Mouse (Mus musculus): ENCODE data around the gene Gm43951.

The Gm43951 gene

DNA sequence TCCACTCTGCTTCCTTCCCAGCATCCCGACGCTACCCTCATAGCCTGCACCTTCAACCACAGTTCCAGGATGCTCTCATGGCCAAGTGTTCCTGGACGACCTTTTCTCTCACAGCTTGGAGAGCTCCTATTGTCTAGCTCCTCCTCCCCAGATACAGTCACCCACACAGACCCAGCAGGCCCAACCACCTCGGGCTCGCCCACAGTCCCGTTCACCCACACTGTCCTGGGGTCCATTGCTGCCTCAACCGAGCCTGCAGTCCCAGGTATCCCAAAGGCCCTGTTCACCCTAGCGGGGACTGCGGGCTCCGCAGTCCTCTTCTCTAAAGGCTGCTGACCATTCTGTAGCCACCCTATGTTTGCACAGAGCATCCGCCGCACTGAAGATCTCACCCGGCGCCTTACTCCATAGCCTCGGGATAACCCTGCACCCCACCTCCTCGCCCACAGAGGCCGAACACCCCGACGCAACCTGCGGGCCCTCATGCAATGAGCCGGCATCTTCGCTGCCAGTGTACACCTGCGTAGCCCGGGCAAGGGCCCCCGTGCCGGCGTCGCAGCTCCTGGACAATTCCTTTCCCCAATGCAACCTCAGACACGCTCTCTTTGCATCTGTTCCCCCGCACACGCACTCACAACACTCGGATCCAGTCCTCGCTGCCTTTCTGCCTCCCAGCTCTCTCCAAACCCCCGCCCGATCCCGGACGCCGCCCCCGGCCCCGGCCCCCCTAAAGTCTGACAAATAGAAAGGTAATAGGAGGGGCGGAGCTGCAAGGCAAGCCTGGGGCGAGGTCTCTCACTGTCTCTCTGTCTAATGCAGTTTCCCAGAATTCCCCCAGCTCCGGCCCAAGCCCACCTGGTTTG is at the start of gene Gm43951:
Gene Gm43951 (minus strand): TSS at position 500 of the 863 bp plus-strand sequence.
- DNase-seq (ENCODE audit: low read depth): no peak

DNA sequence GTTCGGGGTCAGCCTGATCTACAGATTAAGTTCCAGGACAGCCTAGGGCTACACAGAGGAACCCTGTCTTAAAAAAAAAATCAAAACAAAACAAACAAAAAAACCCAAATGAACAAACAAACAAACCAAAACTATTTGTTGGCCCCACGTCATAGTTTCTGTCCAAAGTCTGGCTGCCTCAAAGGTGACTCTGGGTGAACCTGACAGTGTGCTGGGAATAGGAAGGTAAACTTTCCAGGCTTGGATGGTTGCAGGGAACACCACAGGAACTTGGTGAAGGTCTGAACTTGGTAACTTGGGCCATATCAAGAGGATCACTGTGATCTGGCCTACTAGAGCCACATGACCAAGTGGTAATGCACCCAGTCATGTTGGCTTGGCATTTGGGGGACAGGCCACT is 49.8 kb upstream of the Gm43951 start:
- no peak for DNase-seq (ENCODE audit: low read depth)

DNA sequence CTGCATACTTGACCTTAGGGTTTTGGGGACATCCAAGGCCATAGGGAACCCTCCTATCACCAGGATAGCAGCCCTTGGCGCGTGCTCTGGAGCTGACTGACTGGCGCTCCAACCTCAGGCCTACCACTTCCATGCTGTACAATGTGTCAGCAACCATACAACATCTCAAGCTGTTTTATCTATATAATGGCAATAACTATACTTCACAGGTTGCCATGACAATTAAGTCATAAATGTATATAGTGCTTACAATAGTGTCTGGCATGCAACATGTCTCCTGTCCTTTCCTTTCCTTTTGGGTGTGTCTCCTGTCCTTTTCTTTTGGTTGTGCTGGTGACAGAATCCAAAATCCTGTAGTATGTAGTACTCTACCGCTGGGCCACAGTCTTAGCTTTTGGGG is 49.0 kb upstream of the Gm43951 start:
- no peak for DNase-seq (ENCODE audit: low read depth)

DNA sequence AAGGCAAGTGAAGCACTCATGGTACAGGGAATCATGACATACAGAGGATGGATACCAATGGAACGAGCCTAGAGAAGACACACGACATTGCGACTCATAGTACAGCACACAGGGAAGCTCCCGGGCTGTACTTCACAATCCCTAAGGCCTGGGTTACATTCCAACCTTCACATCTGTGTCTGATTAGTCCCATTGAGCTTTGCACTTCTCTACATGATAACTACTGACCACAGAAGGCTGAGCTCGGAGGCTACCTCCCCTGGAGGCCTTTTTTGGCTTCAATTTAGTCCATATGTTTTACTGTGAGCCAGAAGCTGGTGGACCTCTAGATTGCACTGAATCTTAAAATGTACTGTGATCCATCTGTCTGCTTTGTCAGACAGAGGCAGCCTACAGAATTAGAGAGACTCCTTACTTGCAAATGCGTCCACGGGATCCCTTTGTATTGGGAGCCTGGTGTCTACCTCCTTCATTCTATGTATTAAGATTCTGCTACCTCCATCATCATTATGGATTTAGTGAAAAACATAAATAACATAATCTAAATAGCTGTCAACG is 38.6 kb upstream of the Gm43951 start:
- DNase-seq (ENCODE audit: low read depth): no peak

DNA sequence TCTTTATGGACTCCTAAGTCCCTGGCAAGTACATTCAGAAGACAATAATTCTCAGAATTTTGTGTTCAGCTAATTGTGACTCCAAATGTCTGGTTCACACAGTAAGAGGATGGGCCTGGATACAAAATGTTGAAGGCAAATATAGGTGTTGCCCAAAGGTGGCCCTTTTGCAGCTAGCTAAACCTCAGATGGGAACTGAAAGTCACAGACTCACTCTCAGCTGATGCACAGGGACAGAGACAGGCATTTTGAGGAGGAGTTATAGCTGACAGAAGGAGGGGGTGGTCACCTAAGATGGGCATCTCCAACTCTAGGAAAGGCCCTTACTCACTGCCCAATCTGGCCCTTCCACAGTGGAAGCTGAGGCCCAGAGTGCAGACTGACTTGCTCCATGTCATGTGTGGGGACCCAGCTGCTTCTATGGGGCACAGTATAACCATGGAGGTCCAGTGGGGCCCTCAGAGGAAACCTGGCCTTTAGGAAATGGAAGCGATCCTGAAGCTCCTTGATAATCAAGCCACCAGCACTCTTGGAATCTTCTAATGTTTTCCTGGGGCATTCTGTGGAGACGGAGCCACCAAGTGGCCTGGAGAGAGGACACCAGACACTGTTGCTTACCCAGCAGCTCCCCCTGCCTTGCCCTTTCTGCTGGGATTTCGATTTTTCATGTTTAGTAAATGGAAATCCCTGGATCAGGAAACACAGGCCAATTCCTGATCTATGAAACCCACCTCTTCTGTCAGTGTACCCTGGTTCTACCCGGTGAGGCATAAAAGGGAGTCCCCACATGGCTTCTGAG is 33.6 kb upstream of the Gm43951 start:
- DNase-seq (ENCODE audit: low read depth): no peak

DNA sequence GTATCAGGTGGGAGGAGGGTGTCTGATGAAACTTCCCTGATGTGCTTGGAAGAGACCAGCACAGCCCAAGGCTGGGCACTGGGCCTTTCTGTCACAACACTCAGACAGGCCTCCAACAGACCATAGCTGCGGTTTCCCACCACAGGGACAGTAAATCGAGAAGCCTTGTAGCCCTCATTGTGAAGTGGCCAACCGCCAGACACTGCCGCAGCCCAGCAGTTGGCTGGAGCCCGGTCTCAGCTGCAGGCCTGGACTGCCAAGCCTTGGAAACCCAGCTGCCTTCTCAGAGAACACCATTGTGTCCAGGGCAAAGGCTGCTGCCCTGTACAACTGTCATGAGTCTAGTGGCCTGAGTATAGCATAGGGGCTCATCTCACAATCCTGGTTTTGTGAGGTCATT is 27.4 kb upstream of the Gm43951 start:
- no peak for DNase-seq (ENCODE audit: low read depth)

DNA sequence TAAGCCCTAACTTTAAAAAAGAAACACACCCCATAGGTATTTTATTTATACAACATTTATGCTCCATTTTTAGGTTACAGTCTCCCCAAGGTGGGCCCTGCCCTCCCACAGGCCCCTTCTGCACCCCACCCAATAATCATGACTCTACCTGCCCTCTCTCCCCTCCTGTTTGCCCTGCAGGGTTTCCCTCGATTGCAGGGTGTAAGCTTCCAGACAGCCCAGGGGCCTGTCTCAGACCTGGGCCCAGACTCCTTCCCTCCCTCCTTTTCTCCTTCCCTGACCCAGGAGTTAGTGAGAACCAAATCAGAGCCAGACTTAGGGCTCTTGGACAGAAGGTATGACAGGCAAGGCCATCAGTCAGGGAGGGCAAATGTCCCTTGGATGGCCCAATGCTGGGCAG is 26.4 kb upstream of the Gm43951 start:
- DNase-seq (ENCODE audit: low read depth): no peak

DNA sequence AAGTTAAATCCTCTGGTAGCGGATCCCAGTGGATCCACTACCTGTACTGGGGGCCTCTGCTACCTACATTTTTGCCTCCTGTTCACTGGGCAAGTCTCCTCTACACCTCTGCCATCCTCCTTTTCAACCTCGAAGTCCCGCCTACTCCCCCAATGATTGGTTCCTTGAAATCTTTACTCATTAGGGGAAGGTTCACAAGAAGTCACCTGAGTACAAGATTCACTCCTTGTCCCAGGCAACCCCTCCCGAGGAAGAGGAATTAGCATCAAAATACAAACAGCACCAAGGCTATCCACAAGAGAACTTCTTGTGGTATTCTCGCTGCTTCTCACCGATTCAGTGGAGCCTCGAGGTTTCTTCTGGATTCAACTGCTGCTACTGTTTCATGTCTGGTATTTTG is 25.4 kb upstream of the Gm43951 start:
- DNase-seq (ENCODE audit: low read depth): no peak

DNA sequence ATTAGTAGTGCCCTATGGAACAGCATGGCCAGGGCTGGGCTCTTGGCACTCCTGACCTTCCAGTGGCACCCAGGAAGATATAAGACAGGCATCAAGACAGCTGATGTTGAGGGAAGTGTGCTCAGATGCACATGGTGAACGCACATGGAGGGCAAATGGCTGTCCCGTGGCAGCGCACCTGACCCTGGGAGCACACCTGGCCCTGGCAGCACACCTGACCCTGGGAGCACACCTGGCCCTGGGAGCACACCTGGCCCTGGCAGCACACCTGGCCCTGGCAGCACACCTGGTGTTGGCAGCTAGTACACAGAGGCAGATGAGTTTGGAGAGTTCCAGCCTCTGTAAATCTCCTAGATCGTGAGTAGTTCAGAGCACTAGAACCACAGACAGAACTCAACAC is 21.9 kb upstream of the Gm43951 start:
- DNase-seq (ENCODE audit: low read depth): no peak

DNA sequence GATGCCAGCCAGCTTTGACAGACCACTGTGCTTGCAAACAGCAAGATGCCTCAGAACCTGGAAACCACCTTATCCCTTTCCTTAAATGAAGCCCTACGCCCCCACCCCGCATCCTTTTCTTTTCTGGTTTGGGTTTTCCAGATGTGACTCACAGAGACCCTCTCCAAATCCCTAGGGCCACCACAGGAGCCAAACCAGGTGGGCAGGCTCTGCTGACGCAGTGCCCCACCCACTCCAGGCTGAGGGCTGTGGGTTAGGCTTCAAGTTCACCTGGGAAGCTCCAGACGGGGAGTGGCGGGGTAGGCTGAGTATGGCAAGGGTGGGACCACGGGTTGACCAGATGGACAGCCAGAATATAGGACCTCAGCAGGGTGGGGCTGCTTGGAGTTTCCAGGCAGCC is 20.3 kb upstream of the Gm43951 start:
- no peak for DNase-seq (ENCODE audit: low read depth)

DNA sequence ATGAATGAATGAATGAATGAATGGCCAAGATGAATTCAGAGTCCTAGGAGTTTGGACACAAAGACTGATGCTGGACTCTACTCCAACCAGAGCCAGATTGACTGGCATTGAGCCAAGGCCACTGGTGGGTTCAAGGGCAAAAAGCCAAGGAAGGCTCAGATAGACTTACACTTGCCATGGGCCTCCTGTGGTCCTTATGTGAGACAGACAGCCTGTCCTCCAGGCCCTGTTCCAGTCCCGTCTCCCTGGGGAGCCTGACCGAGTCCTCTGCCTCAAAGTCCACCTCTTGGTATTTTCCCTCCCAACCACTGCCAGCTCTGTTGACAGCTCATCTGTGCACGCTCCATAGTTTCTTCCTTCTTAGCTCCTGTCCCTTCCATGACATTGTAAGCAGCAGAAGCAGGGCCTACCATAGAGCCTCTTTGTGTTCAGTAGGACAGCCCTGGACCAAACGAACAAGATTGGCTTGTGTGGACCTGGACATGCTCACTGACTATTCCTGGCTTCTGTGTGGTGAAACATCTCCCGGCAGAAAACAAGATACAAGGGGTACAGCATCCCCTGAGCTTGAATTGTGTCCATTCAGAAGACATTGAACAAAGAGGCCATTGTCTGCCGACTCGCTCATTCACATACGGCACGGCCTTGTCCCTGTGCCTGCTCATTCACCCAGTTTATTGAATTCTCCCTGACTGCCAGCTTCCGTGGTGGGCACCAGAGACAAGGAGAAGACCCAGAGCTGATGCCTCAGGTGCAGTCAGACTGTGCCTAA is 19.6 kb upstream of the Gm43951 start:
- no peak for DNase-seq (ENCODE audit: low read depth)

DNA sequence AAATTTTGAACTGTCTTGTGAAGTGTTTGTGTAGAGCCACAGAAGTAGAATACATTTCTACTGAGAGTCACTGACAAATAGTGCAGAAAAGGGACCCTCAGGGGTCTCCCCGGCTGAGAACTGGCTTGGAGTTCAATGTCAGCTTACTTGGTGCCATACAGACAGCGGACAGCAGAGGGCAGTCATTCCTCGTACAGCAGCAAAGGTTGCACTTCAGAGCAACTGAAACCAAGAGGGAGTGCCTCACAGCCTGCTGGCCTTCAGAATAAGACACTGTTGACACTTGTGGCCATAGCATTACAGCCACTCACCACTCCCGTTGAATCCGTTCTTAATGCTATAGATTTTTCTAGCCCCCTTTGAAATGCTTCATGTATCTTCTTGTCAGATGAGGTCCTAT is 18.2 kb upstream of the Gm43951 start:
- peak; percentile 47 for DNase-seq (ENCODE audit: low read depth)

DNA sequence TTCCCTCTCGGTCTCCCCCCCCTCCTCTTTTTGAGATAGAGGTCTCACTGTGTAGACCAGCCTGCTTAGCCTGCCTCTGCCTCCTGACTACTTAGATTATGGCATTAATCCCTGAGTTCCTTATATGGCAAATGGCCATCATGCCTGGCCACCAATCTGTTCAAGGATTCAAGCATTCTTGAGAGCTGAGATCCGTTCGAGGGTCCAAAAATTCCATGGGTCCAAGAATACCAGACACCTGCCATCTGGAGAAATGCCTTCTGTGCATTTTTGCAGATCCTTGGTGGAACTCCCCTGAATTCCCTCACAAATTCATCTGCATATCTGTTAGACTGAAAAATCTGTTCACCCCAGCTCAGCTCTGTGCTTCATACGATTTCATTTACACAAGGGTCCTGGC is 16.8 kb upstream of the Gm43951 start:
- DNase-seq (ENCODE audit: low read depth): no peak

DNA sequence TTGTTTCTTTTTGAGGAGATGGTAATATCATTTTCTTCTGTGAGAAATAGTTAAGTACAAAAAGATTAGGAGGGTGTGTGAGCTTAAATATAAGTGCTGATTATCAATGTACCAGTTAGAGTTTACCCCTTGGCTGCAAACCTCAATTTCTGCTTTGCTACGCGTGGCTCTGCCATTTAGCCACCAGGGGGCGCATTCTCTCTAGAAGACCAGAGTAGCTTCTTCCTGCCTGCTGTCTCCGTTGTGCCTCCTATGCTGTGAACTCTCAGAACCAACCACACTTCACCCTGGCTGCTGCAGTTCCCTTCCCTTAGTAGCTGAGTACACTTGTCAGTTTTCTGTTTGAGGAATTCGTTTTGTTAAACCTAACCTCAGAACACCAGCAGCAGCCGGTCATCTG is 14.6 kb upstream of the Gm43951 start:
- DNase-seq (ENCODE audit: low read depth): peak; percentile 73

DNA sequence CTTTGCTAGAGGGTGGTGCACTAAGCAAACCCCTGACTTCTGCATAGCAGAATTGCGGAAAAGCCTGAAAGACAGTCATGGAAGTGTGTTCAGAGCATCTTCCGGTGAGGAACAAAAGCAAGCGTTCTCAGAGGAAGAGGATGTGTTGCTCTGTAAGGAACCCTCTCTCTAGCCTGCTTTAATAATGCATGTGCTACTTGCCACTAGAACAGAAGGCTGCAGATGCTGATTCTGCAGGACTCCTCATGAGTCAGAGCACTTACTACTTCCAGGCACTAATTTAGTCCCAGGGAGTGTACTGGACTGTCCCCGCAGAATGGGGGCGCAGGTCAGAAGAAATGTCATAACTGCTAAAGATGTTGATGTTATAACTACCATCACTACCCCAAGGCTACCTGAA is 10.5 kb upstream of the Gm43951 start:
- no peak for DNase-seq (ENCODE audit: low read depth)

DNA sequence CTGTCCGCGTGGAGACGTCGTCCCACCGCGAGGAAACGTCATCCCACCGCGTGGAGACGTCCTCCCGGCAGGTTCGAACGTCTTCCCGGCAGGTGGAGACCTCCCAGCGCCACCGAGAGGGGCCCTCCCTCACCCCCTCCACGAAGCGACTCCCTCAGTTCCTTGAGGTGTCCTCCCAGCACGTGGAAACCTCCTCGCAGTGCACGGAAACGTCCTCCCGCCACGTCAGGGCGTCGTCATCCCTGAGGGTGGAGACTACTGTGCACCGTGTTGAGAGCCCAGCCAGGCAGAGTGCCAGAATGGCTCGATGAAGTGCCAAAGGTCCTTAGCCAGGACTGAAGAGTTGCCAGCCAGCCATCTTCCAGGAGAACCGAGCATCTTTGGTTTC is 8.8 kb upstream of the Gm43951 start, which contains the start of gene Med31:
Gene Med31 (minus strand): TSS at position 183 of the 388 bp plus-strand sequence.
- no peak for DNase-seq (ENCODE audit: low read depth)

DNA sequence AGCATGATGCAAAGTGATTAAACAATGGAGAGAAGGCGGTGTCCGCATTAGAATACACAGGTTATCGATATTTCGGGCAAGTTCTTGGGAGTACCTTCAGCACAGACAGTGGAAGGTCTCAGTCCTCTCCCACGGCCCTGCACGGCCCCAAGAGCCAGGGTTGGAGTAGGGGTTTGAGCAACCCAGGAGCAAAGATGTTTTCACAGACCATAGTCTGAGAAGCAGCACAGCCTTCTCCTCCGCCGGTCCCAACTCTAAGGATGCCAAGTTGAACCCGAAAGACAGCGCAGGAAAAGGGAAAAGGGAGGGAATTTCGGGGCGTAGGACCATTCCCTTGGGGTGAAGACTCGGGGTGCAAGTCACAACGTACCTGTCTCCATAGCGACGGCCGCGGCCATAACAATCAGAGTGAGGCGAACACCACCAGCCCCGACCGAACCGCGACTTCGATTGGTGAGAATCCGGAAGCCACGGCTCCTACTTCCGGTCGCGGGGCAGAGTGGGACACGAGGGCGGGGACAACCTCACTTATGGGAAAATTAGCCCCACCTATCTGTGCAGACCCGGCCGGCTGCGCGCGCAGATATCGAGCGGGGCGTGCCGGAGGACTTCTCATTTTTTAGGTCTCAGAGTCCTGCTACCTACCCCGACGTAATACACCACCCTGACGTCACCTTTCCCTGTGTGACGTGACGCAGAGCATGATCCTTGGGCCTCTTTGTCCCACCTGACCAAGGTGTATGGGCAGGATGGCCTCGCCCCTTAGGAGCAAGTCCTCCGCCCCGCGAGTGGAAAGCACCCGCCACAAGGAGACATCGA is 8.2 kb upstream of the Gm43951 start:
- peak; percentile 94 for DNase-seq (ENCODE audit: low read depth)

DNA sequence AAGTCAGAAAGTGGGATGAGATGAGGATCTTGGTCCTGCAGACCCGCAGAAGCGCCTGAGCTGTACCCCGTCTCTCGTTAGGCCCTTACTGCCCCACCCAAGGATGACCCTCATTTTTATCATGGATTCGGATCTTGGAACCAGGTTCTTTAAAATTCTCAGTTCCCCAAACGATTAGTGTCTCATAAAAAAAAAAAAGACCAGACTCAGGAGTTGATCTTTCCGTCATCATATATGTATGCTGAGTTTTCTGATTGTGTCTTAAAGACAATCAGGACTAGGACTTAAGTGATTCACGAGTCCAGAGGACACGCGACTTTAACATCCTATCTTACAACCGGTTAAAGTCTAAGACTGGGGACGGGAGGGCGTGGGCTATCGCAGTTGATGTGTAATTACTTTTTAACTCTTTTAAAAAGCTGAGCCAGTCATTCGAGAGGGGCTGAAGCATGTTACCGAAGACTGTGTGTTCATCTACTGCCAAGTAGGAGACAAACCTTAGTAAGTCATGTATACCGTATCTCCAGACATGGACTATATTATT is 1.3 kb upstream of the Gm43951 start:
- DNase-seq (ENCODE audit: low read depth): no peak

DNA sequence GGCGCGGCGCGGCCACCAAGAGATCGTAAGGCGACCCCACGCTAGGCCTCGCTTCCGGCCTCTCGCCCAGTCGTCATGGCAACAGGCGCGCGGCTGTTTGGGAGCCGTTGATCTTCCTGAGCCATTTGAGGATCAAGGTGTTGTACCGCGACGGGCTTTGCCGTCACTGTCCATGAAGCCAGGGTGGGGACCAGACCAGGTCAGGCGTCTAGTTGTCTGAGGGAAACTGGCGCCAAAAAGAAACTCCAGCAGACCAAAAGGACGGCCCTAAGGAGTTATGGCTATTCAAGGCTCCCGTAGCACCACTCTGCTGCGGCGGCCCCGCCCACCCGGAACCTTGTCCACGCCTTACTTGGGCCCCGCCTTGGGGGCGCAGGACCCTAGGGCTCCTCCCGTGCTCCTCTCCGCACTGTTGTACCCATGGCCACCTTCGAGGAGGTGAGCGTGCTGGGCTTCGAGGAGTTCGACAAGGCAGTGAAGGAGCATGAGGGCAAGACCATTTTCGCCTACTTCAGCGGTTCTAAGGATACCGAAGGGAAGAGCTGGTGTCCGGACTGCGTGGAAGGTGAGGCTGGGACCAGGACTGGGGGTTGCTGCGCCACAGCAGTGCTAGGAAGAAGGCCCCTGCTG is 679 bp upstream of the Gm43951 start, which contains the start of the genes 4933427D14Rik and Txndc17:
Gene 4933427D14Rik (minus strand): TSS at position 256 of the 630 bp plus-strand sequence.
Gene Txndc17 (plus strand): TSS at position 344 of the 630 bp plus-strand sequence.
- peak; percentile 81 for DNase-seq (ENCODE audit: low read depth)

DNA sequence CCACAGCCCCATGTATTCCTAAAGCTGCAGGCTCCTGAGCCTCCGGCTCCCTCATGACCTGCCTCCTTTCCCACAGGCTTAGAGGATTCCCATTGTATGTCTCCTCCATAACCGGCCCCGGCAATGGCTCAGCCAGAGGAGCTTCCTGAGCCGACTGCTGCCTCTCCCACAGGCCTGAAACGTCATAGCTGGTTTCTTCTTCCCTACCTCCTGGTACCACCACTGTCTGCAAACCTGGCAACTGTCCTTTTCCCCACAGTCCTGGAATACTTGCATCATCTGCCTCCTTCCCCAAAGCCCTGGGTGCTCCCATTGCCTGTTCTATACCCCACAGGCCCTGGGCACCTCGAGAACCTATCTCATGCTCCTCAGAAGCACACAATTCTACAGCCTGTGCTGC is 1.4 kb downstream of the Gm43951 start:
- DNase-seq (ENCODE audit: low read depth): no peak

Measured in c-Kit-positive CD71-negative TER-119-negative erythroid progenitor cells, embryonic 14.5 days (primary cell).